Mouse (Mus musculus) limb, embryonic 12.5 days (tissue): ENCODE measurements at regions not wholly inside any gene's neighbourhood (a gene's known extent, or its start where the extent isn't known, plus 50 kb on each side); places are given as distances from the start of the nearest gene placed in this dataset.
A peak's percentile ranks its signal among the peaks of the same experiment; 100 is the strongest.

ENCODE experiments used
- ATAC-seq: fragments of 200-750 bp; cut with Nextera tagmentation; 2 replicates; pipeline ENCODE4 v1.8.0; 2017; ENCODE audit warnings: low read depth, moderate TSS enrichment; ENCODE audit not compliant: insufficient number of reproducible peaks, insufficient read depth, low FRiP score, low TSS enrichment
- H3K27ac ChIP-seq: fragments of 300-500 bp; sonication (generic); 2 replicates; pipeline ENCODE4 v1.5.1; 2016; ENCODE audit warnings: mild to moderate bottlenecking, moderate library complexity
- H3K27me3 ChIP-seq: fragments of 300-500 bp; sonication (generic); 2 replicates; pipeline ENCODE4 v1.6.1; 2016; ENCODE audit warnings: mild to moderate bottlenecking, moderate library complexity
- H3K36me3 ChIP-seq: fragments of 300-500 bp; sonication (generic); 2 replicates; pipeline ENCODE4 v1.6.1; 2016; ENCODE audit warnings: mild to moderate bottlenecking, moderate library complexity
- H3K4me1 ChIP-seq: fragments of 300-500 bp; sonication (generic); replicated peaks from 2 replicates; pipeline ENCODE4 v1.6.1; 2016
- H3K4me2 ChIP-seq: fragments of 300-500 bp; sonication (generic); 2 replicates; pipeline ENCODE4 v1.6.1; 2016; ENCODE audit warnings: mild to moderate bottlenecking, moderate library complexity
- H3K4me3 ChIP-seq: fragments of 300-500 bp; sonication (generic); replicated peaks from 2 replicates; pipeline ENCODE4 v1.5.1; 2016; ENCODE audit warnings: mild to moderate bottlenecking
- H3K9ac ChIP-seq: fragments of 300-500 bp; sonication (generic); replicated peaks from 2 replicates; pipeline ENCODE4 v1.6.1; 2016; ENCODE audit warnings: mild to moderate bottlenecking, moderate library complexity
- H3K9me3 ChIP-seq: fragments of 300-500 bp; sonication (generic); 2 replicates; pipeline ENCODE4 v1.6.1; 2016; ENCODE audit warnings: mild to moderate bottlenecking, moderate library complexity
- WGBS: fragments of 180-500 bp; shearing (Covaris S2); methylation state at CpG from one replicate; pipeline ENCODE4 v1.1.7; 2016; 5-methylcytosine and 5-hydroxymethylcytosine counted together

DNA sequence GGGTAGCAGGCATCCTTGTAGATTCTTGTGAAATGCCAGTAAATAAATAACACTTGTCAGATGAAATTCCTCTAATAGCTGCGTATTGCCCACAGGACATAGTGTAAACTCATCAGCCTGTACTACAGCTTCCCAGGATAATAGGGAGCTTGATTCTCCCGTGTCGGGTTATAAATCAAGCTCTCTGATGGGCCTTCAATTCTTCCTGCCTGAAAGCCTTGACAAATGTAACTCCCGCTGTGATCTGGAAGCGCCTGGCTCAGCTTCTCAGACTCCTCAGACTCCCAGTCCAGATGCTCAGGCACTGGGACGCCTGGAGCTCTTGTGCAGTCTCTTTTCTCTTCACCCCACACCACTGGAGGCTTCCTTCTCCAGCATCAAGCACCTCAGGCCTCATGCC is 151.3 kb downstream of the Fam76b start:
- 23% methylated on average over 6 of the region's 6 CpGs for WGBS
- ATAC-seq = no peak
- Histone ChIP-seq H3K36me3 (no peaks in the 10 kb centered on the region), H3K27me3 (0 out of 2 replicates have a peak, but pooled peaks cover 2% of the 10 kb centered on the region), H3K4me1 (no peaks in the 10 kb centered on the region), H3K27ac (no peak overlapping the region), H3K9ac (no peak overlapping the region), H3K9me3 (no peaks in the 10 kb centered on the region), H3K4me2 (no peak overlapping the region), H3K4me3 (no peak overlapping the region)

DNA sequence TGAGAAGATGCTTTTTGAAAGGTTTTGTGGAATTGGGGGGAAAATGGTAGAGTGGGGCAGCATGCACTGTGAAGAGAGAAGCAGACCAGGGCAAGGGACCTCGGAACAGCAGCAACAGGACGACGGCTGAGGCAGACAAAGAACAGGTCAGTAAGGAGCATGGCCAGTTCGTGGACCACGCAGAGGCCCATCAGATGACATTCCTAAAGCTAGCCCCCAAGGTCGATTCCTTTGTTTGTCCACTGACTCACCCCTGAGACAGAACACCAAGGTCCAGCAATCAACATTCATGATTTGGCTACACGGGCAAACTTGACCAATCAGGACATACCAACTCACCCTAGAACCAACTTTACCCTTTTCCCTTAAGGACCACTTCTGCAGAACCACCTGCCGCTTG is 160.0 kb downstream of the Fam76b start:
- H3K27ac ChIP-seq = no peak overlapping the region

DNA sequence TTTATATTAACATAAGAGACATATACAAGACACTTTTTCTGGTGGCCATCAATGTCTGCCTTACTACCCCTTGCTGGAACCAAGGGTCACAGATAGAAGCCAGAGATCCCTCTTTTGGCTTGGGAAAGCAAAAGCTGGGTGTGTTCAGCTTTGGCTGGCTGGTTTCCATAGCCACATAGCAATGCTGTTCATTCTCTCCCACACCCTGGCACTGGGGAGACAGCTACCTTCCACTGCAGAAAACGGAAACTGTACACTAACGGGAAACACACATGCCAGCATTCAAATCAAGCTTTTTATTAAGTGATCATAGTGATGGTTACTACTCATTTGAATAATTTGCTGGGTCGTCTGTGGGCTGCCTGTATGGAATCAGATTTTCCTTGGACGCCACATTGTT is 161.4 kb downstream of the Fam76b start:
- Histone ChIP-seq H3K36me3 (no peaks in the 10 kb centered on the region), H3K4me2 (no peak overlapping the region), H3K9me3 (no peaks in the 10 kb centered on the region), H3K27ac (no peak overlapping the region), H3K4me3 (no peak overlapping the region), H3K9ac (no peak overlapping the region), H3K27me3 (no peaks in the 10 kb centered on the region), H3K4me1 (0 out of 2 replicates have a peak, but pooled peaks cover 3% of the 10 kb centered on the region)
- no peak for ATAC-seq
- 59% methylated on average over 4 of the region's 4 CpGs for WGBS

More for the DNA sequence above, 160.0 kb downstream of the Fam76b start:
- H3K36me3 ChIP-seq = no peaks in the 10 kb centered on the region
- no peak overlapping the region for H3K4me2 ChIP-seq
- no peaks in the 10 kb centered on the region for H3K9me3 ChIP-seq
- no peaks in the 10 kb centered on the region for H3K27me3 ChIP-seq
- WGBS = 93% methylated on average over 8 of the region's 8 CpGs
- H3K4me3 ChIP-seq = no peak overlapping the region
- H3K9ac ChIP-seq = no peak overlapping the region
- 0 out of 2 replicates have a peak, but pooled peaks cover 3% of the 10 kb centered on the region for H3K4me1 ChIP-seq
- no peak for ATAC-seq

DNA sequence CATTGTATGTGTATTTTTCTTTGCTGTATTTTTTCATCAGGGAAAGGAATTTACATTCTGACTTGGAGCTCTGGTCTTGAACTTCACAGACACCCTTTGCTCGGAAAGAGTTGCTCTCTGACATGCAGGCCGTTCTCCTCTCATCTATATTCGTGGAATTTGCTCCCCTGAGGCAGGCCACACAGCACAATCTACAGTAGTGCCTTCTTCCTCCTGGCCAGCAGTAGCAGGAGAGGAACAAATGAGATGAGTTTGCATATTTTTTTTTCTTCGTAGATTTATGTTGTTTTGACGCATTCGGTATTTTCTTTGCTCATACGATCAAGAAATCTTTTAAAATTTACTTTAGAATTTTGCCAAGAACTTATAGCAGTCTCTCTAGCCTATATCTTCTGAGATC is 163.4 kb downstream of the Fam76b start:
- Histone ChIP-seq H3K4me2 (no peak overlapping the region), H3K4me1 (0 out of 2 replicates have a peak, but pooled peaks cover 3% of the 10 kb centered on the region), H3K27ac (no peak overlapping the region), H3K36me3 (no peaks in the 10 kb centered on the region), H3K27me3 (no peaks in the 10 kb centered on the region), H3K9me3 (no peaks in the 10 kb centered on the region), H3K4me3 (no peak overlapping the region), H3K9ac (no peak overlapping the region)
- no peak for ATAC-seq
- 79% methylated on average over 7 of the region's 7 CpGs for whole genome bisulfite sequencing

DNA sequence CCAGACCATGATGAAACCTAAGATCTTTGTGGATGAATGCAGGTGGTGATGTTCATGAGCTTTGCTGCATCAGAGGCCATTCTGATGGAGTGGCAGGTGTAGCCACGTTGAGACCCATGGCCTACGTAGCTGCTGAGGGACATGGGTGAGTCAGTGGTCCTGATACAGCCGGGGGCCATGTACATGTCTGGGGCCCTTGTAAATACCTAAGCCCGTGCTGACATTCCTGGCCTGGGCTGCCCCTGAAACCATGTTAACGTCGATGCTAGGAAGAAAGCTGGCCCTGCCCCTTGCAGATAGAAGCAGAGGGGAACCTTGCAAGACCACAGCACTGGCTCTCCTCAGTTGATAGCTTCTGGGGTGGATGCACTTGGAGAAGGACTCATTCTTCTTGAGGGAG is 165.2 kb downstream of the Fam76b start:
- Histone ChIP-seq H3K27me3 (no peaks in the 10 kb centered on the region), H3K4me3 (no peak overlapping the region), H3K27ac (no peak overlapping the region), H3K4me2 (no peak overlapping the region), H3K4me1 (0 out of 2 replicates have a peak, but pooled peaks cover 3% of the 10 kb centered on the region), H3K9me3 (no peaks in the 10 kb centered on the region), H3K36me3 (no peaks in the 10 kb centered on the region), H3K9ac (no peak overlapping the region)
- ATAC-seq = no peak
- 75% methylated on average over 6 of the region's 6 CpGs for WGBS

DNA sequence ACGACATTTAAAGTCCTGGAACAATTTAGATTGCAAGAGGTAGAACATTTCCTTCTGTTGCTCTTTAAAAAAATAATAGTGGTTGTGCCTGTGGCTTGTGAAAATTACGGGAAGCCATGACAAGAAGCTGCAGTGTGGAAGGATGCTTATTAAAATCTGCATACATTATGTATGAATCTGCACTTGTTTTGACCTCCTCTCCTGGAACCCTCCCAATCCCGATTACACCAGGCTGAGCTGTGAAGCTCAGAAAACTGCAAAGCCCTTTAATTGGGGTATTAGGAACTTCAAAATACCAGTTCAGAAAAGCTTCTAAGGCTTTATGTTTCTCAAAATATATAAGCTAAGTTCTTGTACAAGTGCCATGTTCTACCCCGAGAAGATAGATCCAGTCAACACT is 171.8 kb downstream of the Fam76b start:
- Histone ChIP-seq H3K27ac (no peak overlapping the region), H3K9me3 (no peaks in the 10 kb centered on the region), H3K4me2 (no peak overlapping the region), H3K9ac (no peak overlapping the region), H3K4me3 (no peak overlapping the region), H3K36me3 (no peaks in the 10 kb centered on the region), H3K27me3 (no peaks in the 10 kb centered on the region), H3K4me1 (peaks cover 4% of the 10 kb centered on the region; the same call in 1 of the 2 replicates)
- WGBS = 74% methylated on average over 4 of the region's 4 CpGs
- no peak for ATAC-seq

DNA sequence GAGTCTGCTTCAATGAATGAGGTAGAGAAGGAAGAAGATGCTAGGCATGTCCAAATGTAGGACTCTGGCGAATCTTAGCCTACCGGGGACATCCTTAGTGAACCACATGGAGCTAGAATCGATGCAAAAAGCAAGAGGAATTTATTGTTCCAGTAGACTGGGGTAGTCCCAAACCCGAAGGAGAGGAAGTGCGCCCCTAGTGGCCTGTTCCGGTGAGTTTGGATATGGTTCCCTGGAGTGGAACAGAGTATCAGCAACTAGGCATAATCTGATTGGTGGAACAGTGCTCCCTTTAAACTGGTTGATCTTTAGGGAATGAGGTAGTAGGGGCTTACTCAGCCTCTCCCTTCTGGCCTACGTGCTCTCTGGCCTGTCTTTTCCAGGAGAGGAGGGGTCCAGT is 174.0 kb downstream of the Fam76b start:
- Histone ChIP-seq H3K9me3 (no peaks in the 10 kb centered on the region), H3K27ac (no peak overlapping the region), H3K4me1 (peaks cover 4% of the 10 kb centered on the region; the same call in 1 of the 2 replicates), H3K27me3 (no peaks in the 10 kb centered on the region), H3K9ac (no peak overlapping the region), H3K36me3 (no peaks in the 10 kb centered on the region), H3K4me2 (no peak overlapping the region), H3K4me3 (no peak overlapping the region)
- 77% methylated on average over 7 of the region's 7 CpGs for WGBS
- ATAC-seq = no peak

DNA sequence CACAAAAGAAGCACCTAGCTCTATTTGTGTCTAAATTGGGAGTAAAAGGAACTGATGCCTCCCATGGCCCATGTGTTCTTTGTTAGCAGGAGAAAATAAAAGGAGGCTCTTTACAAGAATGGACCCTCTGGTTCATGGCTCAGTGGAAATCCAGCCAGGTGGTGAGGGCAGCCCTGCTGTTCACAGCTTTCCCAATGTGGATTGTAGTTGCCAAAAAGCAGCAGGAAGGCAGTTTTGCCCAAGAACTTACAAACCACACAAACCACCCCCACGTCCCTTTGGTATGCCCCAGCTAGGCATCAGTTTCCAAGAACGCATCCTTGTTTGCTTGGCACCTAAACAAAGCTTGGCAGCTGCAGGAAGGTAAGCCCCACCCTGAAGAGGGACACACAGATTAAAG is 174.7 kb downstream of the Fam76b start:
- Histone ChIP-seq H3K27me3 (no peaks in the 10 kb centered on the region), H3K4me3 (no peak overlapping the region), H3K27ac (no peak overlapping the region), H3K36me3 (no peaks in the 10 kb centered on the region), H3K9ac (no peak overlapping the region), H3K9me3 (no peaks in the 10 kb centered on the region), H3K4me1 (peaks cover 4% of the 10 kb centered on the region; the same call in 1 of the 2 replicates), H3K4me2 (no peak overlapping the region)
- no peak for ATAC-seq
- 66% methylated on average over 2 of the region's 2 CpGs for WGBS

DNA sequence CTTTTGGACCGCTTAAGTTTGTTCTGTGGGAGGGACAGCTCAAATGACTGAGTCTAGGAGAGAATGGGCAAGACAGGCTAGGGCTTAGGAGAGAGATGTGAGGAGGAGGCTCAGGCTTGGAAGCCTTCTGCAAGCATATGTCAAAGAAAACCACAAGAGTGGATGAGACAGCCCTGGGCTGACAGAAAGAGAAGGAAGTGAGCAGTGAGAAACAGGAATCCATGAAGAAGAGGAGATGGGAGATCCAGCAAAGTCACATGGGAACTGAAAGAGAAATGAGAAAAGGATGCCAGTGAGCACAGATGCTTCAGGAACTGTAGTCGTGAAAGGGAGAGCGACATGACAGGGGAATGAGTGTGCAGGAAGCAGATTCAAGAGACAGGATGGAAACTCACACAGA is 175.6 kb downstream of the Fam76b start:
- no peak for ATAC-seq
- H3K27ac ChIP-seq = no peak overlapping the region
- no peaks in the 10 kb centered on the region for H3K27me3 ChIP-seq
- H3K4me3 ChIP-seq = no peak overlapping the region
- H3K9ac ChIP-seq = no peak overlapping the region
- H3K9me3 ChIP-seq = no peaks in the 10 kb centered on the region
- H3K4me1 ChIP-seq = peaks cover 4% of the 10 kb centered on the region; the same call in 1 of the 2 replicates
- WGBS = 85% methylated on average over 3 of the region's 3 CpGs
- no peak overlapping the region for H3K4me2 ChIP-seq
- no peaks in the 10 kb centered on the region for H3K36me3 ChIP-seq

DNA sequence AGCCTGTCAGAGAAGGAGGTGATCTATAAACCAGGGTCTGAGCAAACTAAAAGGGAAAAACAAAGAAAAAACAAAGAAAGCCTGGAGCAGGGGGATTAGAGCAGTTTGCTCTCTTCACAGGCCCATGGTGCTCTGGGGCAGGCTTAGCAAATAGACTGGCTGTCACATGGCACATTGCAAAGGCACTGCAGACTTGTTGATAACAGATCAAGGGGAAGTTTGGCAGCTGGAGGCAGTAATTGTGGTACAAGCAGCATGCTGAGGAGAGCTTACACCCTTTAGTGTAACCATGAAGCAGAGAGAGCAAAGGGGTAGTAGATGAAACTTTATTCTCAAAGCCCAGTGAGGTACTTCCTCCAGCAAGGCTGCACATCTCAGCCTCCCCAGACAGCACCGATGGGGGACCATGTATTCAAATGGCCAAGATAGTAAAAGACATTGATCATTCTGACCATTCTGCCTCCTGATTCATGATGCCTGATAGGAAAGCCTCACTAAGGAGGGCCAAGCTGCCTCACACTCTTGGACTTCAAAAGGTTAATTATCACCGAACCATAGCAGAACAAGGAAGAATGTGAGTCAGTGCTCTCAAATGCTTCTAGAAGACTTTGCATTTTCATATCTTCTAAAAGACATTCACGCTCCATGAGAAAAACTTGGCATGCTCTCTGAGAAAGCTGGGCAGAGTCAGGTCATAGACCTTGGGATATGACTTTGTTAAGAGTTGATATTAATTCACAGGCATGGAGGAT is 178.9 kb downstream of the Fam76b start:
- Histone ChIP-seq H3K4me2 (no peak overlapping the region), H3K9me3 (0 out of 2 replicates have a peak, but pooled peaks cover 5% of the 10 kb centered on the region), H3K4me1 (peaks cover 24% of the 10 kb centered on the region), H3K36me3 (no peaks in the 10 kb centered on the region), H3K9ac (no peak overlapping the region), H3K27ac (no peak overlapping the region), H3K4me3 (no peak overlapping the region), H3K27me3 (no peaks in the 10 kb centered on the region)
- ATAC-seq = no peak
- WGBS = 90% methylated on average over 3 of the region's 3 CpGs

DNA sequence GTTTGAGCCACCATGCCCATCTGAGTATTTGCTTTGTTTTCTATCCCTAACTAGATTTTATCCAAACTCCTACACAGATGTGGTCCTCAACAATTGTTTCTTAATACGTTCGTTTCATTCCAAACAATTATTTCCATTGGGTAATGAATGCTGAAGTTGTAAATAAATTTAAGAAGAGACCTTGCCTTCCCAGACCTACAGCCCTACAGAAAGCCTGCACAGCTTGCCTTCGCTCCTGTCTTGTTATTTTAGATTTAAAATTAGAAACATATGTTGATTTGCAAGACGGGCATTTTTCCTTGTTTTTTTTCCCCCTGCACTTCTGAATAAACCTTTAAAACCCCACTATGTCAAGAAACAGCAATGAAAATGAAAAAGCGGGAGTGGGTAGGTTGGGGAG is 181.9 kb downstream of the Fam76b start:
- Histone ChIP-seq H3K9ac (no peak overlapping the region), H3K27me3 (no peaks in the 10 kb centered on the region), H3K4me1 (peaks cover 19% of the 10 kb centered on the region), H3K27ac (peak overlapping the region; percentile 88), H3K4me2 (no peak overlapping the region), H3K36me3 (no peaks in the 10 kb centered on the region), H3K9me3 (0 out of 2 replicates have a peak, but pooled peaks cover 5% of the 10 kb centered on the region), H3K4me3 (no peak overlapping the region)
- WGBS = 26% methylated on average over 5 of the region's 5 CpGs
- peak; percentile 64; the same call in 1 of the 2 replicates for ATAC-seq
